ENCODE assay signal across 28 mouse cellular contexts in the genomic region with DNA sequence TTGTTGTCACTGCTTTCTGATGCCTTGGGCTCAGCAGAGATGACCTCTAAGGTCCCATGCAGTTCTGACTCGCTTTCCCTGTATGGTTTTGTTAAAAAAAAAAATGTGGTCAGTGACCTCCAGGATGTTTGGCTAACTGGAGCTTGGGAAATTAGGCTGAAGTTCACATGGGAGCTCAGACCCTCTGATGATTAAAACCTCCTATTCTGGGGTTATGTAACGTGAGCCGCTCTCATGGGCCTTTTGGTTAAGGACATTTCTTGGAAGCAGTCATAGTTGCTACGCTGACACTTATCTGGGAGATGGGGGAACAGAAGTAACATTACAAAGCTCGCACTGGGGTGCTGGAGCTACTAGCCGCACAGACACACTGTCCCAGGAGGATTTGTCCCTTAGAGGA.
DNase-seq lines count a peak whose midpoint lies in the region; ATAC-seq and TF ChIP-seq lines count a peak whose summit lies in the region.
"Had no signal": no experiment of that assay in that cellular context is flagged by ENCODE, and none has a peak within 500 bp of the region (broad histone marks: within the 10 kb centered on the region; RNA-seq: fewer than 3 reads in every experiment).

No protein-coding gene starts in this region.

- no peaks in the 10 kb centered on the region for H3K36me3 ChIP-seq in intestine, postnatal 0 days (ENCODE audit: control insufficient read depth, insufficient read depth)
- H3K36me3 ChIP-seq: forebrain, embryonic 12.5 days; heart, embryonic 15.5 days; liver, embryonic 13.5 days; midbrain, embryonic 12.5 days had no signal

- H3K4me1 ChIP-seq in brown adipose tissue, adult 24 weeks (ENCODE audit: control insufficient read depth, insufficient read depth, insufficient read length, low read length): peaks cover 4% of the 10 kb centered on the region; the same call in 1 of the 2 replicates
- no peaks in the 10 kb centered on the region for H3K4me1 ChIP-seq in intestine, postnatal 0 days (replicated peaks; ENCODE audit: control insufficient read depth, insufficient read depth, low read length)
- H3K4me1 ChIP-seq: liver, embryonic 13.5 days had no signal

- H3K9me3 ChIP-seq in intestine, postnatal 0 days (ENCODE audit: control insufficient read depth): no peaks in the 10 kb centered on the region
- H3K9me3 ChIP-seq: forebrain, embryonic 12.5 days; heart, embryonic 15.5 days; liver, embryonic 13.5 days; midbrain, embryonic 12.5 days had no signal

- peak overlapping the region; percentile 32 for H3K27ac ChIP-seq in gastrocnemius, adult 2 months
- H3K27ac ChIP-seq in brown adipose tissue, adult 24 weeks (replicated peaks; ENCODE audit: low read depth, low read length): peak overlapping the region; percentile 80
- no peak overlapping the region for H3K27ac ChIP-seq in intestine, postnatal 0 days (ENCODE audit: low read depth, low read length)
- H3K27ac ChIP-seq: forebrain, embryonic 12.5 days; heart, adult 2 months; heart, embryonic 15.5 days; hindbrain, embryonic 14.5 days; kidney, postnatal 0 days; liver, embryonic 13.5 days; midbrain, embryonic 12.5 days had no signal

- H3K4me3 ChIP-seq in gastrocnemius, adult 2 months: no peak overlapping the region
- H3K4me3 ChIP-seq in brown adipose tissue, adult 24 weeks (ENCODE audit: insufficient read depth, low read depth, low read length): no peak overlapping the region
- no peak overlapping the region for H3K4me3 ChIP-seq in intestine, postnatal 0 days (ENCODE audit: low read depth, low read length)
- H3K4me3 ChIP-seq: erythroblast, embryonic 14.5 days; forebrain, embryonic 12.5 days; heart, adult 2 months; heart, embryonic 15.5 days; liver, embryonic 13.5 days; midbrain, embryonic 12.5 days had no signal

- WGBS in intestine, postnatal 0 days: 68% methylated on average over 6 of the region's 6 CpGs

- no peak for DNase-seq in gastrocnemius, adult 2 months
- no peak for DNase-seq in gastrocnemius, postnatal 4 days (ENCODE audit: low spot score in 2 of 2)
- DNase-seq in kidney, adult 9 months: peak; percentile 33
- DNase-seq in kidney, postnatal 10 days: no peak
- peak; percentile 28 for DNase-seq in 3T3-L1 (ENCODE audit: low read depth, low spot score)
- no peak for DNase-seq in left cerebral cortex, adult 9 months (ENCODE audit: low spot score in 2 of 2)
- DNase-seq: adrenal gland, adult 2 months; B cell, adult 2 months; cerebellum, adult 18-20 months; cerebellum, postnatal 10 days; forebrain, postnatal 0 days; gastrocnemius, postnatal 14 days; heart, adult 2 months; kidney, adult 11 months; layer of hippocampus, postnatal 36 days; liver, embryonic 13.5 days; lung, embryonic 14.5 days; lung, postnatal 36 days; right cerebral cortex, postnatal 14 days; thymus, postnatal 4 days had no signal

- H3K9ac ChIP-seq in intestine, postnatal 0 days (ENCODE audit: low read depth, low read length): no peak overlapping the region
- H3K9ac ChIP-seq: forebrain, embryonic 12.5 days; forebrain, postnatal 0 days; heart, embryonic 15.5 days; hindbrain, embryonic 14.5 days; liver, embryonic 13.5 days; lung, embryonic 14.5 days; midbrain, embryonic 12.5 days had no signal

- ATAC-seq in intestine, postnatal 0 days: no peak
- ATAC-seq: forebrain, postnatal 0 days had no signal

- no peak for TF ChIP-seq CTCF in gastrocnemius, adult 2 months (IDR thresholded peaks at IDR 0.05)
- no peak for TF ChIP-seq CTCF in intestine, postnatal 0 days (IDR thresholded peaks at IDR 0.05; ENCODE audit: low read depth)

- intact Hi-C loops in gastrocnemius, adult 2 months (cut with DNase I): loop anchor here (5.0 kb wide), 2 partner anchors 39 to 54 kb away; no protein-coding TSS in a partner anchor

- H3K4me2 ChIP-seq in intestine, postnatal 0 days (replicated peaks; ENCODE audit: low read depth): no peak overlapping the region
- H3K4me2 ChIP-seq: forebrain, embryonic 12.5 days; heart, embryonic 15.5 days; hindbrain, embryonic 14.5 days; liver, embryonic 13.5 days; lung, embryonic 14.5 days; midbrain, embryonic 12.5 days had no signal

- no peaks in the 10 kb centered on the region for H3K27me3 ChIP-seq in intestine, postnatal 0 days (replicated peaks; ENCODE audit: control insufficient read depth, insufficient read depth, low read length)
- H3K27me3 ChIP-seq: liver, embryonic 13.5 days; midbrain, embryonic 12.5 days had no signal

Comparison
In these comparisons a context has a peak if more than half of its experiments do, and no peak if none do; other contexts are left out.
1. DNase-seq: peak in kidney, adult 9 months (single experiment) and 3T3-L1 (single experiment); none in gastrocnemius, adult 2 months (single experiment), gastrocnemius, postnatal 4 days (0 of 2), kidney, postnatal 10 days (single experiment) and left cerebral cortex, adult 9 months (0 of 2).